Mouse (Mus musculus): ENCODE data around the gene Ctcf.

GRCm38 (mm10) chr8:105732186-105732585 lies 95.8 kb downstream of the Ctcf start:
- TF ChIP-seq CTCF (IDR thresholded peaks at IDR 0.05; ENCODE audit: borderline replicate concordance, insufficient read depth, low read length) (no peak), POLR2A (IDR thresholded peaks at IDR 0.05; ENCODE audit: low read depth, low read length) (no peak)
